Mouse (Mus musculus): ENCODE measurements around the gene Gm45837. TPM values are rescaled to one million over a fixed set of nuclear protein-coding genes. Genes with fewer than 3 reads are reported as not detected.

Gene Gm45837
- polyA plus RNA-seq, 1 experiment from 2014 or later = not detected

GRCm38 (mm10) chr7:101501675-101502074 lies 91.0 kb downstream of the Gm45837 start:
- Histone ChIP-seq H3K9me3 (ENCODE audit: control insufficient read depth, low read length) (no peaks in the 10 kb centered on the region), H3K27me3 (ENCODE audit: control insufficient read depth, insufficient read depth, low read length) (peaks cover 14% of the 10 kb centered on the region; the same call in 1 of the 2 replicates), H3K36me3 (ENCODE audit: control insufficient read depth, insufficient read depth, low read length) (no peaks in the 10 kb centered on the region), H3K9ac (ENCODE audit: low read depth, low read length) (no peak overlapping the region), H3K4me1 (replicated peaks; ENCODE audit: control insufficient read depth, insufficient read depth, low read length) (no peaks in the 10 kb centered on the region), H3K4me2 (replicated peaks; ENCODE audit: low read depth, low read length) (no peak overlapping the region), H3K4me3 (ENCODE audit: low read depth, low read length) (no peak overlapping the region), H3K27ac (ENCODE audit: low read depth, low read length) (no peak overlapping the region)
- ATAC-seq (ENCODE audit: low FRiP score) = no peak
- no peak for DNase-seq (ENCODE audit: low spot score)
- 64% methylated on average over 6 of the region's 6 CpGs for WGBS

- DNase-seq (ENCODE audit: low spot score) (peak; percentile 69), ATAC-seq (ENCODE audit: low FRiP score) (peak; percentile 28; the same call in 1 of the 2 replicates)
- 22% methylated on average over 8 of the region's 8 CpGs for WGBS
- Histone ChIP-seq H3K27ac (ENCODE audit: low read depth, low read length) (no peak overlapping the region), H3K4me3 (ENCODE audit: low read depth, low read length) (no peak overlapping the region), H3K4me2 (replicated peaks; ENCODE audit: low read depth, low read length) (no peak overlapping the region), H3K4me1 (replicated peaks; ENCODE audit: control insufficient read depth, insufficient read depth, low read length) (no peaks in the 10 kb centered on the region), H3K36me3 (ENCODE audit: control insufficient read depth, insufficient read depth, low read length) (no peaks in the 10 kb centered on the region), H3K27me3 (ENCODE audit: control insufficient read depth, insufficient read depth, low read length) (peaks cover 14% of the 10 kb centered on the region; the same call in 1 of the 2 replicates), H3K9me3 (ENCODE audit: control insufficient read depth, low read length) (no peaks in the 10 kb centered on the region), H3K9ac (ENCODE audit: low read depth, low read length) (no peak overlapping the region)
These were observed 92.7 kb downstream of the Gm45837 start for GRCm38 (mm10) chr7:101503351-101503750.

- WGBS = 46% methylated on average over 7 of the region's 7 CpGs
- H3K4me1 ChIP-seq (replicated peaks; ENCODE audit: control insufficient read depth, insufficient read depth, low read length) = no peaks in the 10 kb centered on the region
These were observed 93.1 kb downstream of the Gm45837 start for GRCm38 (mm10) chr7:101503803-101504202.

GRCm38 (mm10) chr7:101504507-101504906 lies 93.8 kb downstream of the Gm45837 start:
- Histone ChIP-seq H3K27me3 (ENCODE audit: control insufficient read depth, insufficient read depth, low read length) (peaks cover 14% of the 10 kb centered on the region; the same call in 1 of the 2 replicates), H3K4me1 (replicated peaks; ENCODE audit: control insufficient read depth, insufficient read depth, low read length) (no peaks in the 10 kb centered on the region; the same call in 1 of the 2 replicates), H3K36me3 (ENCODE audit: control insufficient read depth, insufficient read depth, low read length) (no peaks in the 10 kb centered on the region), H3K27ac (ENCODE audit: low read depth, low read length) (no peak overlapping the region), H3K9ac (ENCODE audit: low read depth, low read length) (no peak overlapping the region), H3K4me2 (replicated peaks; ENCODE audit: low read depth, low read length) (peak overlapping the region; percentile 34), H3K9me3 (ENCODE audit: control insufficient read depth, low read length) (no peaks in the 10 kb centered on the region), H3K4me3 (ENCODE audit: low read depth, low read length) (0 out of 2 replicates have a peak overlapping the region, but pooled peaks have one; percentile 8)
- WGBS = 7% methylated on average over 24 of the region's 24 CpGs
- peak; percentile 44 for DNase-seq (ENCODE audit: low spot score)
- 0 out of 2 replicates have a peak, but pooled peaks have one; percentile 33 for ATAC-seq (ENCODE audit: low FRiP score)

More at GRCm38 (mm10) chr7:101503803-101504202, 93.1 kb downstream of the Gm45837 start:
- no peak; the same call in 1 of the 2 replicates for ATAC-seq (ENCODE audit: low FRiP score)
- no peaks in the 10 kb centered on the region for H3K36me3 ChIP-seq (ENCODE audit: control insufficient read depth, insufficient read depth, low read length)
- DNase-seq (ENCODE audit: low spot score) = no peak
- no peak overlapping the region for H3K9ac ChIP-seq (ENCODE audit: low read depth, low read length)
- no peaks in the 10 kb centered on the region for H3K9me3 ChIP-seq (ENCODE audit: control insufficient read depth, low read length)
- no peak overlapping the region for H3K4me3 ChIP-seq (ENCODE audit: low read depth, low read length)
- H3K27ac ChIP-seq (ENCODE audit: low read depth, low read length) = no peak overlapping the region
- H3K4me2 ChIP-seq (replicated peaks; ENCODE audit: low read depth, low read length) = no peak overlapping the region
- H3K27me3 ChIP-seq (ENCODE audit: control insufficient read depth, insufficient read depth, low read length) = peaks cover 14% of the 10 kb centered on the region; the same call in 1 of the 2 replicates

DNA sequence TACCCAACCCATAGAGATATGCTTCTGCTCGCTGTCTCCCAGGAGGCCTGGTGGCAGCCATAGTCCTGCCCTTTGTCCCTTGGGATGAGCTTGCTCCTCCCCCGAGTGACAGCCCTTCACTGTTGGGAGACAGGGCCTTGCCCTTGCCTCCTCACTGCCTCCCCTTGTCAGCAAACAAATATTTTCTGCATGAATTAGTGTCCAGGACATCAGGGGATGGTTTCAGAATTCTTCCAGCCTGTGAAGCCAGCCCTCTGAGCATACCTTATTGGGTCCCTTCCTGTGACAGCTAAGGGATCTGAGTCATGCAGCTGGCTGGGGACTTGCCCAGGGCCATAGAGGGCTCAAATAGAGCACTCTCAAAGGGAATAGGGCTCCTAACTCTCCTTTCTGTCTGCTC lies 98.5 kb downstream of the Gm45837 start:
- no peak overlapping the region for H3K4me2 ChIP-seq (replicated peaks; ENCODE audit: low read depth, low read length)
- no peak overlapping the region for H3K9ac ChIP-seq (ENCODE audit: low read depth, low read length)
- ATAC-seq (ENCODE audit: low FRiP score) (no peak), DNase-seq (ENCODE audit: low spot score) (no peak)
- H3K36me3 ChIP-seq (ENCODE audit: control insufficient read depth, insufficient read depth, low read length) = no peaks in the 10 kb centered on the region
- H3K4me1 ChIP-seq (replicated peaks; ENCODE audit: control insufficient read depth, insufficient read depth, low read length) = no peaks in the 10 kb centered on the region; the same call in 1 of the 2 replicates
- 50% methylated on average over 2 of the region's 2 CpGs for WGBS
- no peak overlapping the region for H3K4me3 ChIP-seq (ENCODE audit: low read depth, low read length)
- H3K27me3 ChIP-seq (ENCODE audit: control insufficient read depth, insufficient read depth, low read length) = peaks cover 7% of the 10 kb centered on the region; the same call in 1 of the 2 replicates
- H3K27ac ChIP-seq (ENCODE audit: low read depth, low read length) = no peak overlapping the region
- no peaks in the 10 kb centered on the region for H3K9me3 ChIP-seq (ENCODE audit: control insufficient read depth, low read length)

DNA sequence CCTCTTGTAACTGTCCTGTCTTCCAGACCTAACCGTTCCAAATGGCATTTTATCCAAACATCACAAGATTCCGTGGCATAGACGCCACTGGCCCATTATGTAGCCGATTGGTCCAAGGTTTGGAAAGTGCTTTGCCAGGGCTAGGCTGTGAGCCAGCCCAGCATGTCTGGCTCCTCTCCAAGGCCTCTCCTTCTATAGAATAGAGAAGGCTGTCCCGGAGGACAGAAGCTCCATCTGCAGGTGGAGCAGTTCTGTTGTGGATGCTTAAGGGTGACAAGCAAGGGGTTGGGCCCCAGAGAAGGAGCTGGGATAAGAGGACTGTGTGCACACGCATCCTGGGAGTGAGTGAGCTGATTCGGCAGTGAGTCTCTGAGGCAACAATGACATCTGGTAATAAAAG lies 103.0 kb downstream of the Gm45837 start:
- no peaks in the 10 kb centered on the region; the same call in 1 of the 2 replicates for H3K4me1 ChIP-seq (replicated peaks; ENCODE audit: control insufficient read depth, insufficient read depth, low read length)
- no peaks in the 10 kb centered on the region for H3K27me3 ChIP-seq (ENCODE audit: control insufficient read depth, insufficient read depth, low read length)
- DNase-seq (ENCODE audit: low spot score) = no peak
- H3K36me3 ChIP-seq (ENCODE audit: control insufficient read depth, insufficient read depth, low read length) = no peaks in the 10 kb centered on the region
- H3K4me2 ChIP-seq (replicated peaks; ENCODE audit: low read depth, low read length) = no peak overlapping the region
- WGBS = 82% methylated on average over 7 of the region's 7 CpGs
- no peak overlapping the region for H3K9ac ChIP-seq (ENCODE audit: low read depth, low read length)
- H3K27ac ChIP-seq (ENCODE audit: low read depth, low read length) = no peak overlapping the region
- H3K4me3 ChIP-seq (ENCODE audit: low read depth, low read length) = no peak overlapping the region
- ATAC-seq (ENCODE audit: low FRiP score) = no peak
- H3K9me3 ChIP-seq (ENCODE audit: control insufficient read depth, low read length) = no peaks in the 10 kb centered on the region

- Histone ChIP-seq H3K4me3 (ENCODE audit: low read depth, low read length) (no peak overlapping the region), H3K9ac (ENCODE audit: low read depth, low read length) (no peak overlapping the region), H3K36me3 (ENCODE audit: control insufficient read depth, insufficient read depth, low read length) (no peaks in the 10 kb centered on the region), H3K9me3 (ENCODE audit: control insufficient read depth, low read length) (no peaks in the 10 kb centered on the region), H3K27ac (ENCODE audit: low read depth, low read length) (no peak overlapping the region), H3K27me3 (ENCODE audit: control insufficient read depth, insufficient read depth, low read length) (0 out of 2 replicates have a peak, but pooled peaks cover 2% of the 10 kb centered on the region), H3K4me1 (replicated peaks; ENCODE audit: control insufficient read depth, insufficient read depth, low read length) (no peaks in the 10 kb centered on the region), H3K4me2 (replicated peaks; ENCODE audit: low read depth, low read length) (no peak overlapping the region)
- DNase-seq (ENCODE audit: low spot score) = no peak
- ATAC-seq (ENCODE audit: low FRiP score) = no peak
- WGBS = 78% methylated on average over 6 of the region's 6 CpGs
These were observed 104.1 kb downstream of the Gm45837 start for GRCm38 (mm10) chr7:101514768-101515167.

- H3K9me3 ChIP-seq (ENCODE audit: control insufficient read depth, low read length) = no peaks in the 10 kb centered on the region
- no peak overlapping the region for H3K9ac ChIP-seq (ENCODE audit: low read depth, low read length)
- no peak overlapping the region for H3K27ac ChIP-seq (ENCODE audit: low read depth, low read length)
- 0 out of 2 replicates have a peak, but pooled peaks cover 2% of the 10 kb centered on the region for H3K27me3 ChIP-seq (ENCODE audit: control insufficient read depth, insufficient read depth, low read length)
- 64% methylated on average over 6 of the region's 6 CpGs for WGBS
- ATAC-seq (ENCODE audit: low FRiP score) = no peak
- no peaks in the 10 kb centered on the region for H3K36me3 ChIP-seq (ENCODE audit: control insufficient read depth, insufficient read depth, low read length)
- H3K4me3 ChIP-seq (ENCODE audit: low read depth, low read length) = no peak overlapping the region
- H3K4me1 ChIP-seq (replicated peaks; ENCODE audit: control insufficient read depth, insufficient read depth, low read length) = no peaks in the 10 kb centered on the region
- no peak overlapping the region for H3K4me2 ChIP-seq (replicated peaks; ENCODE audit: low read depth, low read length)
- no peak for DNase-seq (ENCODE audit: low spot score)
These were observed 104.6 kb downstream of the Gm45837 start for GRCm38 (mm10) chr7:101515295-101515694.

GRCm38 (mm10) chr7:101516460-101516859 lies 105.8 kb downstream of the Gm45837 start:
- Histone ChIP-seq H3K4me1 (replicated peaks; ENCODE audit: control insufficient read depth, insufficient read depth, low read length) (no peaks in the 10 kb centered on the region), H3K4me2 (replicated peaks; ENCODE audit: low read depth, low read length) (no peak overlapping the region), H3K9me3 (ENCODE audit: control insufficient read depth, low read length) (no peaks in the 10 kb centered on the region), H3K4me3 (ENCODE audit: low read depth, low read length) (no peak overlapping the region), H3K9ac (ENCODE audit: low read depth, low read length) (no peak overlapping the region), H3K27ac (ENCODE audit: low read depth, low read length) (no peak overlapping the region), H3K36me3 (ENCODE audit: control insufficient read depth, insufficient read depth, low read length) (no peaks in the 10 kb centered on the region), H3K27me3 (ENCODE audit: control insufficient read depth, insufficient read depth, low read length) (0 out of 2 replicates have a peak, but pooled peaks cover 2% of the 10 kb centered on the region)
- DNase-seq (ENCODE audit: low spot score) = no peak
- WGBS = 70% methylated on average over 6 of the region's 6 CpGs
- ATAC-seq (ENCODE audit: low FRiP score) = no peak
